Mouse (Mus musculus): Measurements from ENCODE around the gene Scml4. TPM values are rescaled to one million over a fixed set of nuclear protein-coding genes. Genes with fewer than 3 reads are reported as not detected.

Gene Scml4
- total RNA-seq, 2 experiments from 2014 or later, result 4.0 to 6.4 TPM

GRCm38 (mm10) chr10:42903054-42903453, 42.9 kb downstream of the Scml4 start:
- no peak for DNase-seq

- no peak for DNase-seq
Observed at GRCm38 (mm10) chr10:42908562-42908961, 48.4 kb downstream of the Scml4 start.

- no peak for DNase-seq
Observed at GRCm38 (mm10) chr10:42910567-42910966, 50.4 kb downstream of the Scml4 start.

- DNase-seq, result no peak
Observed at GRCm38 (mm10) chr10:42912056-42912455, 51.9 kb downstream of the Scml4 start.

- DNase-seq, result no peak
Observed at GRCm38 (mm10) chr10:42913196-42913595, 53.0 kb downstream of the Scml4 start.

- DNase-seq, result no peak
Observed at GRCm38 (mm10) chr10:42914146-42914545, 54.0 kb downstream of the Scml4 start.

GRCm38 (mm10) chr10:42917355-42917754, 57.2 kb downstream of the Scml4 start:
- DNase-seq, result no peak

- DNase-seq, result no peak
Observed at GRCm38 (mm10) chr10:42919786-42920185, 59.6 kb downstream of the Scml4 start.

GRCm38 (mm10) chr10:42925103-42925866, 65.1 kb downstream of the Scml4 start:
- no peak for DNase-seq

GRCm38 (mm10) chr10:42930121-42930650, 70.0 kb downstream of the Scml4 start:
- peak; percentile 72 for DNase-seq

GRCm38 (mm10) chr10:42932862-42933480, 72.8 kb downstream of the Scml4 start:
- DNase-seq, result no peak

GRCm38 (mm10) chr10:42934672-42935071, 74.5 kb downstream of the Scml4 start:
- no peak for DNase-seq

GRCm38 (mm10) chr10:42936205-42936604, 76.0 kb downstream of the Scml4 start:
- DNase-seq, result no peak

GRCm38 (mm10) chr10:42938361-42938760, 78.2 kb downstream of the Scml4 start:
- DNase-seq, result no peak

GRCm38 (mm10) chr10:42939691-42940090, 79.5 kb downstream of the Scml4 start:
- DNase-seq, result no peak

- DNase-seq, result peak; percentile 49
Observed at GRCm38 (mm10) chr10:42940193-42941050, 80.3 kb downstream of the Scml4 start.

GRCm38 (mm10) chr10:42941278-42941677, 81.1 kb downstream of the Scml4 start:
- DNase-seq, result no peak

- peak; percentile 69 for DNase-seq
Observed at GRCm38 (mm10) chr10:42941697-42942221, 81.6 kb downstream of the Scml4 start.

GRCm38 (mm10) chr10:42942300-42942699, 82.1 kb downstream of the Scml4 start:
- DNase-seq, result no peak

- DNase-seq, result no peak
Observed at GRCm38 (mm10) chr10:42945316-42945715, 85.1 kb downstream of the Scml4 start.

GRCm38 (mm10) chr10:42947336-42947735, 87.2 kb downstream of the Scml4 start:
- DNase-seq, result no peak

- peak; percentile 61 for DNase-seq
Observed at GRCm38 (mm10) chr10:42950252-42950751, 90.1 kb downstream of the Scml4 start.
